Mouse (Mus musculus): Measurements from ENCODE around the gene Tcaf3.

DNA sequence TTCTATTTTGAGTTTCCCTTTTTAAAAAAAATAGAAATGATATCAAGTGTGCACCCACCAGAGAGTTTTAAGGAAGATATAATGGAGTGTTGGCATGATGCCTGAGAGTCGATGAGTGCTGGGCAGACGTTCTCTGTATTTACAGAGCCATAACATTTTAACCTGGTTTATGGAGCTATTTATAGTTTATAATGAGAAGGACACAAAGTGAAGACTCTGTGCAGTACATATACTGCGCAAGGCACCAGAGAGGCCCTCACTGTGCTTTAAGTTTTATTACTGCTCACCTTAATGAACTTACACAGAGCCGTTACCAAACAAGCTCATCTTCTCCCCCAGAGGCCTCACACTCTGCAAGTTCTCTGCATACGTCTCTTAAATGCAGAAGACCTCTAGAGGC, 36.6 kb downstream of the Tcaf3 start:
- TF ChIP-seq JUND (IDR thresholded peaks at IDR 0.05; ENCODE audit: low read depth, low read length) (no peak), POLR2A (IDR thresholded peaks at IDR 0.05; ENCODE audit: control insufficient read depth in 1 of 2, insufficient read depth in 1 of 2, low read depth in 1 of 2, low read length in 2 of 2, poor library complexity in 1 of 2) (no peak), CHD1 (IDR thresholded peaks at IDR 0.05; ENCODE audit: low read depth, low read length) (no peak), CTCF (IDR thresholded peaks at IDR 0.05 in 2 of 3, conservative IDR thresholded peaks at IDR 0.05 in 1 of 3; ENCODE audit: control insufficient read depth in 1 of 3, insufficient read depth in 1 of 3, low read depth in 2 of 3, low read length in 3 of 3, poor library complexity in 1 of 3, severe bottlenecking in 1 of 3) (no peak), USF2 (IDR thresholded peaks at IDR 0.05; ENCODE audit: borderline replicate concordance in 1 of 2, insufficient read depth in 1 of 2, low read depth in 1 of 2, low read length in 2 of 2) (no peak), MEF2A (IDR thresholded peaks at IDR 0.05; ENCODE audit: extremely low read depth, insufficient replicate concordance, low read depth, low read length, poor library complexity, severe bottlenecking) (no peak), SMC3 (IDR thresholded peaks at IDR 0.05; ENCODE audit: low read depth, low read length) (no peak)

Measured in MEL (cell line).